ENCODE assay signal across 8 mouse cellular contexts in the genomic region with DNA sequence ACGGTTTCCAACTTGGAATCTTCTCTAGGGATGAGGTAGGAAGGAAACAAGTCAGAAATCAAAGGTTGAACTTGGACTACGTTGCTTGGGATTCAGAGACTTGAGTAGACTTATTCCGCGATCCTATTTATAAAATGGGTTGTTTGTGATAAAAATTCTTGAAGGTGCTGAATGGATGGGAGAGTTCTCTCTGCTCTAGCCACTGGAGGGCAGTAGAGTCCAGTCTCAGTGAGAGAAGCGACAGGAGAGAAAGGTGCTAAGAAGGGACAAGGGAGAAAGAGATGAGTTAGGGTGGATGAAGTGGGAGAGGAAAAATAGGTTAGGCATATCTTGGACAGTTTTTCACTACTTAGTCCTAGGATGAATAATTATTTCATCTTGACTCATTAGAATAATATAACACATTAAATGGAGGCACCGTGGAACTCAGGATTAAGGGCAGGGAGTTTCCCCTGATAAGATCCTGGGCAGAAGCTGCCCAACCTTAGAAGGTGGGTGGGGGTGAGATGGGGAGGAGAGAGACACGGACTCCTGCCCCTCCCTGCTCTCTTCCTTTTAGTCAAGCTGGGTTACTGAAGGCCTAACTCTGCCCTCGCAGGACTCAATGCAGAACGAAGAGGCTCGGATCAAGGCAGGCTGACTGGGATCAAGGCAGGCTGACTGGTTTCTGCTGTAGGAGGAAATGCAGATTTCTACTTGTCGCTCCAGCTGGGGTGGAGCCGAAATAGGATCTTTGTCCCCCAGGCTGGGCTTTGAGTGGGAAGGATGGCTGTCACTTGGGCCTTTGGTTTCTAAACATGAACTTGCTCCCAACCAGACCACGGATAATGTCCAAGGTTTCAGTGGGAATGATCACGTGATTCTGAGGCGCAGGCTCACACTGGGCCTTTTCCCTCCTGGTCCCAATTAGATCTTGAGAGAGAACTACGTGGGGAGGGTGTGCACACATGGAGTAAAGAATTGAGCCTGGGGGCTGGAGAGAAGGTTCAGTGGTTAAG. TPM values are rescaled to one million over a fixed set of nuclear protein-coding genes. Genes with fewer than 3 reads are reported as not detected.
DNase-seq lines count a peak whose midpoint lies in the region; ATAC-seq lines count a peak whose summit lies in the region.

No protein-coding gene starts in this region.

- peaks cover 25% of the 10 kb centered on the region for H3K4me1 ChIP-seq in megakaryocyte, embryonic 14.5 days

- peak; percentile 59 to 61 for DNase-seq in adrenal gland, adult 18-20 months (ENCODE audit: low spot score in 2 of 2)
- DNase-seq in adrenal gland, adult 8-10 months = no peak
- peak; percentile 84 for DNase-seq in cerebellum, adult 9-11 months
- DNase-seq in induced T-regulatory cell, adult 2 months (ENCODE audit: low read depth) = peak; percentile 94
- peak; percentile 68 to 78 for DNase-seq in left cerebral cortex, postnatal 10 days (ENCODE audit: extremely low spot score in 1 of 2, low spot score in 2 of 2)
- DNase-seq in right cerebral cortex, postnatal 36 days (ENCODE audit: low spot score in 2 of 2) = peak; percentile 26 to 56

- no peaks in the 10 kb centered on the region for H3K9me3 ChIP-seq in megakaryocyte, embryonic 14.5 days

- intact Hi-C loops in left cerebral cortex, postnatal 10 days (cut with DNase I) = loop anchor here (1.0 to 10.0 kb wide), 4 partner anchors 51 to 203 kb away; a partner anchor contains a TSS

- peaks cover 41% of the 10 kb centered on the region for H3K36me3 ChIP-seq in megakaryocyte, embryonic 14.5 days (replicated peaks; ENCODE audit: low read length)

- peaks cover 5% of the 10 kb centered on the region for H3K27me3 ChIP-seq in megakaryocyte, embryonic 14.5 days (replicated peaks)

- H3K4me3 ChIP-seq in megakaryocyte, embryonic 14.5 days (replicated peaks) = peak overlapping the region; percentile 86

- peak; percentile 68 for ATAC-seq in frontal cortex, adult (ENCODE audit: low TSS enrichment)

RNA-seq across cellular contexts. Expression of a gene that starts 0.8 kb away (rescaled TPM):
- total RNA-seq in adrenal gland, adult 18-20 months (2021) = 1 to 10 TPM; 1.3 to 2.4 TPM
- total RNA-seq in adrenal gland, adult 8-10 months (2022) = 10 to 100 TPM in 1 of 4 experiments, 1 to 10 TPM in 3; 1.7 to 13.1 (median 6.2) TPM
- 1 to 10 TPM; 7.1 to 7.8 TPM for total RNA-seq in left cerebral cortex, postnatal 10 days (2021)
- polyA plus RNA-seq in megakaryocyte, embryonic 14.5 days (2012; ENCODE audit: insufficient read depth, low replicate concordance) = not detected in 2 replicates

RNA-seq across cellular contexts. Expression of a gene that starts 8.5 kb away (rescaled TPM):
- under 1 TPM; 0.20 to 0.45 TPM for total RNA-seq in adrenal gland, adult 18-20 months (2021)
- total RNA-seq in adrenal gland, adult 8-10 months (2022) = under 1 TPM; 0.10 to 0.54 (median 0.31) TPM
- total RNA-seq in left cerebral cortex, postnatal 10 days (2021) = 1 to 10 TPM; 1.4 TPM
- polyA plus RNA-seq in megakaryocyte, embryonic 14.5 days (2012; ENCODE audit: insufficient read depth, low replicate concordance) = 0.44 TPM in 1 of 2 replicates, not detected in the other

RNA-seq across cellular contexts. Expression of a gene that starts 15.9 kb away (rescaled TPM):
- total RNA-seq in adrenal gland, adult 18-20 months (2021) = 100 to 1,000 TPM; 137 to 168 TPM
- 100 to 1,000 TPM in 2 of 4 experiments, 10 to 100 TPM in 2; 76.7 to 184 (median 115) TPM for total RNA-seq in adrenal gland, adult 8-10 months (2022)
- 100 to 1,000 TPM in 1 of 2 experiments, 10 to 100 TPM in 1; 93.9 to 107 TPM for total RNA-seq in left cerebral cortex, postnatal 10 days (2021)
- 1.3 and 11.9 TPM in 2 replicates for polyA plus RNA-seq in megakaryocyte, embryonic 14.5 days (2012; ENCODE audit: insufficient read depth, low replicate concordance)

RNA-seq across cellular contexts. Expression of a gene that starts 16.0 kb away (rescaled TPM):
- total RNA-seq in adrenal gland, adult 18-20 months (2021) = 10 to 100 TPM; 68.9 to 71.0 TPM
- 100 to 1,000 TPM in 1 of 4 experiments, 10 to 100 TPM in 3; 81.4 to 103 (median 89.6) TPM for total RNA-seq in adrenal gland, adult 8-10 months (2022)
- total RNA-seq in left cerebral cortex, postnatal 10 days (2021) = 10 to 100 TPM; 38.5 to 41.0 TPM
- 3.2 and 6.1 TPM in 2 replicates for polyA plus RNA-seq in megakaryocyte, embryonic 14.5 days (2012; ENCODE audit: insufficient read depth, low replicate concordance)

RNA-seq across cellular contexts. Expression of a gene that starts 27.3 kb away (rescaled TPM):
- 1 to 10 TPM; 3.6 to 6.8 TPM for total RNA-seq in adrenal gland, adult 18-20 months (2021)
- 1 to 10 TPM; 3.4 to 7.5 (median 5.5) TPM for total RNA-seq in adrenal gland, adult 8-10 months (2022)
- 1 to 10 TPM; 2.0 to 2.1 TPM for total RNA-seq in left cerebral cortex, postnatal 10 days (2021)
- 5.2 and 12.3 TPM in 2 replicates for polyA plus RNA-seq in megakaryocyte, embryonic 14.5 days (2012; ENCODE audit: insufficient read depth, low replicate concordance)
